Mouse (Mus musculus): ENCODE data around the gene Axin1.
"Not testable (repeated sequence)": the region's sequence is repeated elsewhere in the genome, so short reads cannot be mapped to it uniquely, and the experiment has no call there.

Gene Axin1

DNA sequence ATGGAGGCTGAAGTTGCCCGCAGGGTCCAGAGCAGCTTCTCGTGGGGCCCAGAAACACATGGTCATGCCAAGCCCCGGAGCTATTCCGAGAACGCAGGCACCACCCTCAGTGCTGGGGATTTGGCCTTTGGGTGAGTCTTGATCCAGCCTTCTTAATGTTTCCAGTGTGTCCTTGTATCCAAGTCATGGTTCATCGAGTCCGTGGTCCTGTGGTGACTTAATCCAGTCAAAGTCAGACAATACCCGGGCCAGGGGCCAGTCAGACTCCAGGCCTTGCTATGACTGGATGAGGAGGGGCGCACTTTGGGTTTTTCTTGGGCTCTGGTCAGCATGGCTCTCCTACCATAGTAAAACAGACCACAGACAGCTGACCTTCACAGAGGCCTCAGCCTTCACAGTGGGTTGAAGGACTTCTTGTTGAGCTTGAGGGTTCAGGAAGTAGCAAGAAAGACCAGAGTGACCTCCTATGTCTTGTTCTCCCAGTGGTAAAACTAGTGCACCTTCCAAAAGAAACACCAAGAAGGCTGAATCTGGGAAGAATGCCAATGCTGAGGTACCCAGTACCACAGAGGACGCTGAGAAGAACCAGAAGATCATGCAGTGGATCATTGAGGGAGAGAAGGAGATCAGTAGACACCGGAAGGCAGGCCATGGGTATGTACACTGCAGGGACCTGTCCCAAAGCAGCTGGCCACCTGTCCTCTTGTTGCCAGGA, 49.8 kb downstream of the Axin1 start:
- DNase-seq (ENCODE audit: low spot score): no peak

DNA sequence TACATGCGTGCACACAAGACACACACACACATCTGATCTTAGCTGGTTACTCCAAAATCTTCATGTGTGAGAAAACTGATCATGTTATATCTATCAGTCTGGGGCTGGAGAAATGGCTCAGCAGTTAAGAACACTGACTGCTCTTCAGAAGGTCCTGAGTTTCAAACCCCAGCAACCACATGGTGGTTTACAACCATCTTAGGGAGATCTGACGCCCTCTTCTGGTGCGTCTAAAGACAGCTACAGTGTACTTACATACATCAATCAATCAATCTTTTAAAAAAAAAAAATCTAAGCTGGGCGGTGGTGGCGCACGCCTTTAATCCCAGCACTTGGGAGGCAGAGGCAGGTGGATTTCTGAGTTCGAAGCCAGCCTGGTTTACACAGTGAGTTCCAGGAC, 53.0 kb downstream of the Axin1 start:
- not testable (repeated sequence) for DNase-seq (ENCODE audit: low spot score)

DNA sequence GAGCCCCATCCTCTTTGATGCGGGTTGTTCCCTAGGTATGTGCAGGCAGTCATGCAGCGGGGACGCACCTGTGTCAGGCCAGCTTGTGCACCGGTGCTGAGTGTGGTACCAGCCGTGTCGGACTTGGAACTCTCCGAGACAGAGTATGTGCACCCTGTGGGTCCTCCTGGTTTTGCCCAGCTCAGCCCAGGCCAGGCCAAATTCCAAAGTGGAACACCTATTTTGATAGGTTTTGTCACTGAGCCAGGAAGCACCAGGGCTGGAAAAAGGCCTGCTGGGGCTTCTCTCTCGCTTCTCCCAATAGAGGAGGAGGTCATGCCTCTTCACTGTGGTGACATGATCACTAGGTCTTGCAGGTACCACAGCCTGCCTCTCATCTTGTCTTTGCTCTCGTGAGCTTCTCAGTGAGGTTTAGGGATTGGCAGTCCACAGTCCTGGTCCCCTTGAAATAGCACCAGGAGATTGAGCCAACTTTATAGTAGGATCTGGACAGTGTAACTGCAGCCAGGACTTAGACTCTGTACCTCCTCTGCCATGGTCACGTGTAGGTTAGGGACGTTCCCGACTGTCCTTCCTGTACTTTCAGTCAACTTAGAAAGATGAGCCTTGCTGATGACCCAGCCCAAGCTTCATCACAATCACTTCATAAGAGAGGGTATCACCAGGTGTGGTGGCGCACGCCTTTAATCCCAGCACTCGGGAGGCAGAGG, 54.1 kb downstream of the Axin1 start:
- no peak for DNase-seq (ENCODE audit: low spot score)

DNA sequence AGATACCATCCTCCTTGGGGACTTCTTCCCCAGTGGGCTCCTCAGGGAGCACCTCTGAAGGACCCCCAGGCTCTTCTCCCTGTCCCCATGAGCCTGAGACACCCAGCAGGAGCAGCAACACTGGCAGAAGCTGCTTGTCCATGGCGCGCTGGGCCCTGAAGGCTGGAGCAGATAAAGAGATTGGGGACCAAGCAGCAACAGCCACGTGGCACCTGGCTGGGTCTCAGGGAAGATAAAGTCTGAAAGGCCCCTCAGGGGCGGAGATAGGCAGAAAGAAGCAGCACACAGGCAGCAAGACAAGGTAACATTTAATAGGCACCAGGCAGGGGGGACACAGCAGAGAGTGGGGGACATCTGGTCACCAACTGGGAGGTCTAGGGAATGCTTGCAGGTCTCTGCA, 60.4 kb downstream of the Axin1 start, which contains the start of gene Pdia2:
Gene Pdia2, minus strand, starts transcription at position 196 of the 400 bp plus-strand sequence.
- DNase-seq (ENCODE audit: low spot score): no peak

DNA sequence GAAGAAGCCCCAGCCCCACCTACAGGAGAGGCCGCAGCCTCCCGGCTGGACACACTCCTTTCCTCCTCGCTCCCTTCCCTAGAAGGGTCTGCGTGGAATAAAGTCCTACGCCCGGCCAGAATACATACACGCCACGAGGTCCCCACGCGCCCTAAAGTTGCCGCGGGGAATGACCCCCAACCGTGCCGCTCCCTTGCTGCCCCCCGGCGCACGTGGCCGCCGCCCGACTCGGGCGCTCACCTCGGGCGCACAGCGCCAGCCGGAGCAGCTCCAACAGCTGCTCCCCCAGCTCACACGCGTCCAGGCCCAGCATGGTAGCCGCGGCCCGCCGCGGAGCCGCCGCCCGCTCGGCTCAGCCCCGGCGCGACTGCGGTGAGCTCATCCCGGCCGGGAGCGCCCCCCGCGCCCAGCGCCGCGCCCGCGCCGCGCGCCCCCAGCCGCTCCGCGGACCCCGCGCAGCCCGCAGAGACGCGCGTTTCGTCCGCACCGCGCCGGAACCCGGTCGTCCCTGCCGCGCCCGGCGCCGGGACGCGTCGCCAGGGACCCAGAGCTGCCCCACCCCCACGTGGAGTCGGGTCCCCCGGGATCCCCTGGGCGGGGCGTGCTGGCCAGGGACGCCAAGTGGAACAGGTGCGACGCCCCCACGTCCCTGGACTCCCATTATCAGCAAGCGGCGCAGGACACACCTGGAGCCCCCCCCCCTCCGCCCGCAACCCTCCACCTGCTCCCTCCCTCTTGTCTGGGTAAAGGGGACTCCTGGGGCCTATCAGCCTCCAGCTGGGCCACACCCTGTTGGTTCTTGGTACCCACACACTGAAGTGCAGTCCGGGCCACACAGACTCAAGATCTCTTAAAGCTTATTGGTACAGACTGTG, 62.6 kb downstream of the Axin1 start:
- DNase-seq (ENCODE audit: low spot score): peak; percentile 22

DNA sequence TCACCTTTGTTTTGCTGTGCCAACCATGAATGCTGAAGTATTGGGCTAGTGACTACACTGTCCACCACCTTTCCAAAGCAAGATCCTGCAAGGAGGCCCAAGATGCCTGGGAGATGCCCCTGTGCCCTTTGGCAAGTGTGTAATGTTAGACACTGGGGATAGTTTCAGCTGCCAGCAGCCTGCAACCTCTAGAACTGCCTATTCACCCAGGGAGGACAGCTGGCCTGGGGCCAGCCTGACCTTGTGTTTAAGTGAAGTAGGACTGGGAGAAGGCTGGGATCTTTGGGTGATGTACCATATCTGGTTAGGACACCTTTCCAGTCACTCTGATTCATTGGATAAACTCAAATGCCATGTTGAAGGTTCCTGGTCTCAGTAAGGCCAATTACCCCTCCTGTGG, 63.5 kb downstream of the Axin1 start:
- DNase-seq (ENCODE audit: low spot score): no peak

DNA sequence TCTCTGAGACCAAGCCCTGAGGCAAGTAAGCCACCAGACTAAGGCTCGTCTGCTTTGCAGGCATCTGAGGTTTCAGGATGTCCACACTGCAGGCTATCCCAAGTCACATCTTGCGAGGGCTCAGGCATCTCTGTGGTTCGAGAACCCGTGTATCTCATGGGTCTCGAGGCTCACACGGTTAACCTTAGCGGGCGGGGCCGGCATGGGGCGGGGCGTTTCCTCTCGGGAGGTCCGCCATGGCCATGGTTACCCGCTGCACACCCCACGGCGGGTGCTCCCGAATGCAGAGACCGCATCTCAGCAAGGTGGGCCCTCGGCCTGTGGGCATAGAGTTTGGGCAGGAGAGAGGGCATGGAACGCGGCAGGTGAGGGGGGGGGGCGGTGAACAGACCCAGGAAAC, 64.2 kb downstream of the Axin1 start, which contains the start of gene Rgs11:
Gene Rgs11, plus strand, starts transcription at position 215 of the 400 bp plus-strand sequence.
- DNase-seq (ENCODE audit: low spot score): no peak

DNA sequence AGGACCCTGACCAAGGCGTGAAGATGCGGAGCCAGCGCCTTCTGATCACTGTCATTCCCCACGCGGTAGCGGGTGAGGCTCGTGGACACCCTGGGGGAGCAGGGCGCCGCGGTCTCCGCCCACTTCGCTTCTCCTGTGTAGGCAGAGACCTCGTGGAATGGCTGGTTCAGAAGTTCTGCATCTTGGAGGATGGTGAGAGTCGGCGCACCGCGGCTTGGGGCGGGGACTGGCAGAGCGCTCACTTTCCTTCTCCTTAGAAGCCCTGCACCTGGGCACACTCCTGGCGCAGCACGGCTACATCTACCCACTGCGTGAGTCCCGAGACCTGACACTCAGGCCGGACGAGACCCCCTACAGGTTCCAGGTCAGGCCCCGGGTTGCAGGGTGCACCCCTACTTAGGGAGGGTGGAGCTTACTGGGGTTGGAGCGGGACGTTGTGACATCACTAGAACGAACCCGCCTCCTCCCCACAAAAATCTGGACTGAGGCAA, 64.9 kb downstream of the Axin1 start:
- no peak for DNase-seq (ENCODE audit: low spot score)

DNA sequence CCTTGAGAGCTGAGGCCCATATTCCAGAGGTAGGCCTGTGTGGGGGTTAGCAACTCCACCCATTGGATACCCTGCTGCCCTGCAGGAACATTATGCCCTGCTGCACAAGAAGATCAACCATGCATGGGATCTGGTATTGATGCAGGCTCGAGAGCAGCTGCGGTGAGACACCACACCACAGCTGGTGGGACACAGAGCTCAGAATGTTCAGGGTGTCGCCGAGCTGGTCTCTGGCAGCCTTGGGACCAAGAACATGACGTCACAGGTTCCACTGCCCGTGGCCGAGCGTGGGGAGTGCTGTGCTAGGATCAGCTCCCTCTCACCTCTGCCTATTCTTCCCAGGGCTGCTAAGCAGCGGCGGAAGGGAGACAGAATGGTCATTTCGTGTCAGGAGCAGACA, 66.3 kb downstream of the Axin1 start:
- no peak for DNase-seq (ENCODE audit: low spot score)

DNA sequence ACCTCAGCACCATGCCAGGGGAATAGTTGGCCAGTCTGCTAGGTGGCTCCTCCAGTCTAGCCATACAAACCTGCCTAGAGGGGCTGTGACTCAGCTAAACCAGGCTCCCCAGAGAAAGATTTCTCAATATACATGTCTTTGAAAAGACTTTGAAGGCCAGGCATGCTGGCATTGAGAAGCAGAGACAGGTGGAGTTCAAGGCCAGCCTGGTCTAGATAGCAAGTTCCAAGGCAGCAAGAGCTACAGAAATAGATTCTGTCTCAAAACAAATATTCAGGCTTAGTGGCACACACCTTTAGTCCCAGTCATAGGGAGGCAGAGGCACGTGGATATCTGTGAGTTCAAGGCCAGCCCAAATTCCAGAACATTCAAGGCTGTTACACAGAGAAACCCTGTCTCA, 67.9 kb downstream of the Axin1 start:
- DNase-seq (ENCODE audit: low spot score): no peak

DNA sequence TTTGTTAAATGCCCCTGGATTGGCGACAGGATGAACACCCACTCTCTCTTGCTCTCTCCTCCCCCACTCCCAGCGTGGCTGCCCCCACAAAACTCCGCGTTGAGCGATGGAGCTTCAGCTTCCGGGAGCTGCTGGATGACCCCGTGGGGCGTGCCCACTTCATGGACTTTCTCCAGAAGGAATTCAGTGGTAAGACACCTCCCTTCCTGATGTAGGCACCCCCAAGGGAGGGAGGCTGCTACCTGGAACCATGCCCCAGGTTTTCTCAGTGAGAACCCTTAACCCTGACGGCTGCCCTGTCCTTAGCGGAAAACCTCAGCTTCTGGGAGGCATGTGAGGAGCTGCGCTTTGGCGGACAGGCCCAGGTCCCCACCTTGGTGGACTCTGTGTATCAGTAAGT, 69.2 kb downstream of the Axin1 start, which contains the start of gene Arhgdig:
Gene Arhgdig, minus strand, starts transcription at position 101 of the 400 bp plus-strand sequence.
- no peak for DNase-seq (ENCODE audit: low spot score)

DNA sequence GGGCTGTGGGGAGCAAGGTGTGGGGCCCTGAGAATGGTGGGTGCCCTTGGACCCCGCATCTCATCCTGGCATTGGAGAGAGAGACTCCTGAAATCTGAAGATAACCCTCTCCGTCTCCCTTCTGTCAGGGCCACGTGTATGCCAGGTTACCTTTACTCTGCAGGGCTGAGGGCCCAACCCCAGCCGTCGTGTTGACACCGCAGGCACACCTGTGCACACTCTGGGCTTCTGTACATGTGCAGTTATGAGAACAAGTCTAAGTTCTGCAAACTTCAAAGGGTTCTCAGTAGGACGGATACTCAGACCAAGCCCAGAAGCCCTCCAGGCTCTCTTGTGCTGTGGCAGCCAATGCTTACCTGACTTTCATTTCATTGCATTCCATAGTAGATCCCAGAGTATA, 73.8 kb downstream of the Axin1 start:
- no peak for DNase-seq (ENCODE audit: low spot score)

DNA sequence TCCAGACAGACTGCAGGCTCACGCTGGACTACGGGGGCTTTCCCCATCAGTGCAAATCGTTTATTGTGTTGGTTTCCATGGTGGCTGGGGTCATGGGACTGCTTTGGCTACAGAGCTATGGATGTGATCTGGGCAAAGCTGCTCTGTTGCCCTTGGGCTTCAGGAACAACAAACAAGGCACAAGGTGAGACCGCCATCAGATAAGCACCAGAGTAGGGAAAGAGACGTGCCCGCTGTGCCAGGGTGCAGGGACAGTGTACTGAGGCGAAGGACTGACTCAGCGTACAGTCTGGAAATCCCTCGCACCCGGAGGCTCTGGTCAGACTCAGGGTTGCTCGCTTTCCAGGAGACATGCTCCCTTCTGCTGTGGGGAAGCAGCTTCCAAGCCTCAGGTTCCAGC, 74.2 kb downstream of the Axin1 start:
- no peak for DNase-seq (ENCODE audit: low spot score)

DNA sequence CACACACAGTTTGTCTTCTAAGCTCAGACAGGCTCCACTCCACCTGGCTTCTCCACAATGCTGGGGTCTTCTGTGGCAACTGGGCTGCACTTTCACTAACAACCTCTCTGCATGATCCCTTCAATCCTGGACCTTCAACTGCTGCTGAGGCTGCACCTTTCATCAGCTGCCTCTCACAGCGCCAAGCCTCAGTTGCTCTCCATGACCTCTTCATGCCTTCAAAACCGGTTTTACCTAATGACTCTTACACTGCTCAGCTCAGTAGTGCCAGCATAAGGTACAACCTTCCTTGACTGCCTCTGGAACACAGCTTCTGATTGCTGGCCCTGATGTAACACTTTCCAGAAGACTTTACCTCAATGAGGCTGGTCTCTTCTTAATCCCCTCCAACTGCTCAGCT, 83.0 kb downstream of the Axin1 start:
- DNase-seq (ENCODE audit: low spot score): no peak

DNA sequence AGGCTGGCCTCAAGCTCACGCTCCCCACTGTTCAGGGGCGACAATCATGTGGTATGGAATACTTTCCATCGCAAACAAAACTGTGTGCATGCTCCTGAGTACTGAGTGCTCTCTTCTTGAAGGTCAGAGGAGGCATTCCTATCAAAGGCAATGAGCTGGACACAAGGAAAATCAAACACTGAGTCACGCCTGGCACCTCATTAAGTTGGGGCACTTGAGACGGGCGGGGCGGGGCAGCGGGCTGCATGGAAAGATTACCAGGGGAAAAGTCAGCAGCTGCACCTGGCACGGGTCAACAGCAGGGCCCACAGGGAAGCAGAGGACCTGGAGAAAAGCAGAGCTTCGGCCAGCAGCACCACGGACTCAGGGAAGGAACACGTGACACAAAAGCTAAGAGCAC, 86.7 kb downstream of the Axin1 start:
- DNase-seq (ENCODE audit: low spot score): no peak

DNA sequence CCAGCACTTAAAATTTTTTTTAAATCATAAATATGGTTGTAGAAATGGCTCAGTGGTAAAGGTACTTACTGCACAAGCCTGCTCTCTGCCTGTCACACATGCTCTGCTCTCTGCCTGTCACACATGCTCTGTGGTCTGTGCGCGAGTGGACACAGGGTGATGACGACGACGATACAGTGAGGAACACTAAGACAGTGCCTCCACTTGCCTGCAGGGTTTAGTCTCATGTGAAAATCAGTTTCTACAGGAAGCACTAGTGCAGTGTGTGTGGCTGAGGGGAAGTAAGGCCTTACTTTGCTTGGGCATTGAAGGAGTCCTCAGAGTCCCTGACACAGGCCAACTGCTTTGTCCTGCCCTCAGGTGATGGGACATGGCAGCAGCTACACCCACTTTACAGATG, 91.3 kb downstream of the Axin1 start:
- DNase-seq (ENCODE audit: low spot score): no peak

DNA sequence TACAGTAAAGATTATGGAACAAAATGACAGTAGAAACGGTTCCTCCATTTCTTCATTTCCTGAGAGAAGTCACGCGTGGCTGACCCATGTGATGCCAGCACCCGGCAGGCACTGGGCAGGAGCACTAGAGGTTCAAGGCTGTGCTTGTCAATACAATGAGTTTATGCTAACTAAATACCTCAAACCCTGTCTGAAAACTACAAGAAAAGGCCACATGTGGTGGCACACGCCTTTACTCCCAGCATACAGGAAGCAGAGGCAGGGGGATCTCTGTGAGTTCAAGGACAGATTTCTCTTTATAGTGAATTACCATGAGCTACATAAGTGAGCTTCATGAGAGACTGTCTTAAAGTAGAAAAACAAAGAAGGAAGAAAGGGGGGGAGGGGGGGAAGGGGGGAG, 92.7 kb downstream of the Axin1 start:
- DNase-seq (ENCODE audit: low spot score): no peak

DNA sequence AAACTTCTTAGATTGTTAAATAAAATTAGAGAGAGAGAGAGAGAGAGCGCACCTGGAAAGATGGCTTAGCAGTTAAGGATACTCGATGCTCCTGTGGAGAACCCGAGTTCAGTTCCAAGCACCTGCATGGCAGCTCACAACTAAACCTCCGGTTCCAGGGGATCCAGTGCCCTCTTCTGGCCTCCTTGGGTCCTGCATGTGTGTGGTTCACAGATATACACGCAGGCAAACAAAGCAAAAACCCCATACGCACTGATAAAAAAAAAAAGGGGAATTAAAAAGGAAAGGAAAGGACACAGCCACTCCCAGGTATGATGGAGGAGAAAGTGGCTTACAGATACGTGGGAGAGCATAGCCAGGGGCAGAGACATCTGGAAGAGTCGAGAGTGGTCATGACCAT, 94.4 kb downstream of the Axin1 start:
- no peak for DNase-seq (ENCODE audit: low spot score)

DNA sequence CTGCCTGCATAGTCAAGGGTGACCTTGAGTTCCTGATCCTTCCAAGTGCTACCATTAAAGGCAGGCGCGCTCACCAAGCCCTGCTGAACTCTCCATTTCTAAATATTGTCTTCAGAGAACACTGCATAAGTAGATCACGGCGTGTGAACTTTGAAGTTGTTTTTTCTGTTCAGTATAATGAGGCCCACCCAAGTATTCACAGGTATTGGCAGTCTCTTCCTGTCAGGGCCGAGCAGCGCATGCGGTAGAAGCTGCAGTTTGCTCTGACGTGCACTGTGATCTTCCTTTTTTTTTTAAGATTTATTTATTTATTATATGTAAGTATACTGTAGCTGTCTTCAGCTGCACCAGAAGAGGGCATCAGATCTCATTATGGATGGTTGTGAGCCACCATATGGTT, 95.9 kb downstream of the Axin1 start:
- no peak for DNase-seq (ENCODE audit: low spot score)

DNA sequence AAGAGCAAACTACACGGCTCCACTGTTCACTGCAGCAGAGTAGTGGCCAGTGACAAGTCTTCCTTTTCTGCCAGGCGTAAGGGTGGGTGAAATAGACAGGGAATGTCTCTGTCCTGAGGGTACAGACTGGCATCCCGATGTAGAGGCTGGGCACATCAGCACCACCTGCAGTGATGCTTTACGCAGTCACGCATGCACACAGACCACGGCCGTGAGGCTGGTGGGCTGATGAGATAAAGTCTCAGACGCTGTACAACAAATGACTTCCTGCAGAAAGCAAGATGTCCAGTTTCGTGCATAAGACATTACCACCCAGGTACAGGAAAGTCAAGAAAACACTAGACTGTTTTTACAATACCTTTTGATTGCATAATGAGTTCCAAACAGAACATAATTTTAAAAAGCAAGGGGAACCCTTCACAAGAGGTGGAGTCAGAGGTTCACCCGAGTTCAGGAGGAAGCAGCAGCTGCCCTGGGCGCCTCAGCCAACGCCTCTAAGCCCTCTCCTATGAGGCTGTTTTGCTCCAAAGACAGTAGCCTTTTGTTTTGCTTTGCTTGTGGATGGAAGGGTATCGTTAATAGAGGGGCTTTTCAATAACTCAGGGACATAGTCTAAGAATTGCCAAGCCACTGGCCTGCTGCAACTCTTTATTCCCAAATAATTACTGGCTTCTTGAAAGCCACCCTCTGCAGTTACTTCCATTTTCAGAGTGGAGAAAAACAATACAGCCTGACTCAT, 96.8 kb downstream of the Axin1 start:
- no peak for DNase-seq (ENCODE audit: low spot score)

DNA sequence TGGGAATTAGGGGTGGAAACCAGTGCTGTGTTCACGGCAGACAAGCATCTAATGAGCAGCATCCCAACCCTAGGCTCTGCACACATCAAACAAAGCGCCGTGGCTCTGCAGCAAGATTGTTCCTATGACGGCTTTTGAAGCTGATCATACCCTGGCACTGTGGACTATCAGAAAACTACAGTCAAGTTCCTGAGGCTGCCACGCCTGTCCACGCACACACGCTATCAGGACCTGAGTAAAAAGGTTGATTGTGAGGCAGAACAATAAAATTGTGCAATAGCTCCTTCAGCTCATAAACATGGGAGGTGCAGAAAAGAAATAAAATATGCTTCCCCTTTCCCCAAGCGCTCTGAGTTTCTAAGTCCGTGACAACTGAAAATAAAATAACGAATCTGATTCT, 99.2 kb downstream of the Axin1 start:
- DNase-seq (ENCODE audit: low spot score): no peak

DNA sequence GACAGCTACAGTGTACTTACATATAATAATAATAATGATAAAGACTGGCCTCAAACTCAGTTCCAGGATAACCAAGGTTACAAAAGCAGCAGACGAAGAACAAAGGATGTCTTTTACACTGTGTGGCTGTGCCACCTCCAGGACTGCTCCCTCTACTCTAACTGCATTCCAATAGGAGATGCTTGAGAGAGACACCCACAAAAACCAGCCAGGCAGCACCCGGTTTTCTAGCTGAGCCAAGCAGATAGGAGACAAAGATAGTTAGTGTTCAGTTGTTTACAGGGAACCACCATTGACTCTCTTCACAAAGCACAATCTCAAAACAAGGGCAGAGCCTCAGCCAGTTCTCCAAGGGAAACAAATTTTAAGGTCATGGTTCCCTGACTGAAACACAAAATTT, 101.1 kb downstream of the Axin1 start:
- DNase-seq (ENCODE audit: low spot score): no peak

All from embryo, embryonic 10 days (tissue).